Mouse (Mus musculus) megakaryocyte, embryonic 14.5 days (primary cell): ENCODE measurements around the gene Rgs4.

Source experiments
- FLI1 ChIP-seq: IDR thresholded peaks from 2 replicates; pipeline ENCODE4 v1.6.1; 2012; ENCODE audit warnings: low read length, inconsistent platforms, mixed read lengths
- GATA1 ChIP-seq: IDR thresholded peaks from 3 replicates; pipeline ENCODE4 v1.6.1; 2012; ENCODE audit warnings: mixed read lengths, low read length, inconsistent platforms, borderline replicate concordance

DNA sequence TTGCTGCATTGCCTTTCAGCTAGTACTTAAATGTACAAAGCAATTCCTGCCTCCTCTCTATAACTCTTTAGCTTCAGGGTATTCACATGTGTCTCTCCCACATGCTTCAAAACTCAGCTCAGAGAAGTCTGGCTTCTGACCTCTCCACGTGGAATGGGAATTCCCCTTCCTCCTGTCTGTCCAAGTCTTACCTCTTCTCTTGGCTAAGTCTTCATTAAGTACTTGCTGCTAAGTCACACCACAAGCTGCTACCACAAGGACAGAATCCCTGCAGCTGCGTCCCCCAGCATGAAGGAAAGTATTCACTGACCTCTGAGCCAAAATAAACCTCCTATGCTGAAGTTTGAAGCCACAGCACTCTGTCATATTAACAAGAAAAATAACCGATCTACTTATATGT, 21.1 kb downstream of the Rgs4 start:
- TF ChIP-seq GATA1: no peak
- TF ChIP-seq FLI1: no peak
